Mouse (Mus musculus): ENCODE data around the gene Eef1akmt2. TPM values are rescaled to one million over a fixed set of nuclear protein-coding genes. Genes with fewer than 3 reads are reported as not detected.

Eef1akmt2 gene
- total and polyA plus RNA-seq, 3 experiments = 5.1 to 27.9 (median 19.5) TPM

DNA sequence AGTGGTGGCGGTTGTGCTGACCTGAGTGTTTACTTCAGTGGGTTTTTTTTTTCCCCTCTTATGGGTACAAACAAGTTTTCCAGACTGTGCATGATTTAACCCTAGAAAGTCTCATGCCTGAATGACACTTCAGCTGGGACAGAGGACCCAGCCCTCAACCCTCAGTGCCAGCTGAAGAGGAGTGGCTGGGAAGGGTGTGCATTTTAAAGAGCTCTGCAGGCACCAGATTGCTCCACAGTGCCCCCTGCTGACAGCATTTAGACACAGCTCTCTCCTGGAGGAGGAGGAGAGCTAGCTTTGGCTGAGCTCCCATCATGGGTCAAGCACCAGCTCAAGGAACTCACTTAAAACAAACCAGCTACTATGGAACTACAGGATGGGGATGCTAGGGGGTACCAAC lies 41.6 kb downstream of the Eef1akmt2 start:
- DNase-seq = peak; percentile 93

DNA sequence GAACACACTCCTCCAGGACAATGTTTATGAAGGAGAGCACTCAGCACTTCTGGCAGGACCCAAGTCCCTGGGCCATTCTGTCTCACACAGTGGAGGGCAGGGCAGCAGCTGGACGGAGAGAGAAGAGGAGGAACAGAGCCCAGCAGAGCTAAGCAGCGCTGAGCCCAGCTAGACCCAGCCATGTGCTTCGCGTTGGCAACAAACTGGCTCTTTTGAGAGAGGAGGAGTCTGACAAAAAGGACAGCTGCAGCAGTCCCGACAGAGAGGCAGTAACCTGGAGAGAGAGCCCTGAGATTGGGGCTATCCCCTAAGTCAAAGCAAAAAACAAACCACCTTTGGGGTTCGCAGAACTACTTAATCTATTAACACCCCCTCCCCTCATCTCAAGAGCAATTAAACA lies 42.1 kb downstream of the Eef1akmt2 start:
- peak; percentile 69 for DNase-seq

DNA sequence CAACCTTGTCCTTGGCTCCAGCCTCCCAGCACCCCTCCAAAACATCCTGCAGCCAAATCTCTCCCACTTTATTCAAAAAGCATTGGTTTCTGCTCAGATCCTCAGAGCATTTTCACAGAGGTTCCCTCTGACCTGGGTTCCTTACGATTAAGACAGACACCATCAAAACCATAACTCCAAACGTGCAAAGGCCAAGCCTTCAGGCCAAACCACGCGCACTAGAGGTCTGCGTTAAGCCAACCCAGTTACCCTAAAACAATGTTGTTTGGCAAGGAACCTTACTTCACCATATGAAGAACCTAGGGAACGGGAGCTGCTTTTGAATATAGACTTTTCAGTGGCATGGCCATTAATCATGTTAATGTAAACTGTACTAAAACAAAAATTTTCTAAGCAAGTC lies 42.8 kb downstream of the Eef1akmt2 start:
- no peak for DNase-seq

DNA sequence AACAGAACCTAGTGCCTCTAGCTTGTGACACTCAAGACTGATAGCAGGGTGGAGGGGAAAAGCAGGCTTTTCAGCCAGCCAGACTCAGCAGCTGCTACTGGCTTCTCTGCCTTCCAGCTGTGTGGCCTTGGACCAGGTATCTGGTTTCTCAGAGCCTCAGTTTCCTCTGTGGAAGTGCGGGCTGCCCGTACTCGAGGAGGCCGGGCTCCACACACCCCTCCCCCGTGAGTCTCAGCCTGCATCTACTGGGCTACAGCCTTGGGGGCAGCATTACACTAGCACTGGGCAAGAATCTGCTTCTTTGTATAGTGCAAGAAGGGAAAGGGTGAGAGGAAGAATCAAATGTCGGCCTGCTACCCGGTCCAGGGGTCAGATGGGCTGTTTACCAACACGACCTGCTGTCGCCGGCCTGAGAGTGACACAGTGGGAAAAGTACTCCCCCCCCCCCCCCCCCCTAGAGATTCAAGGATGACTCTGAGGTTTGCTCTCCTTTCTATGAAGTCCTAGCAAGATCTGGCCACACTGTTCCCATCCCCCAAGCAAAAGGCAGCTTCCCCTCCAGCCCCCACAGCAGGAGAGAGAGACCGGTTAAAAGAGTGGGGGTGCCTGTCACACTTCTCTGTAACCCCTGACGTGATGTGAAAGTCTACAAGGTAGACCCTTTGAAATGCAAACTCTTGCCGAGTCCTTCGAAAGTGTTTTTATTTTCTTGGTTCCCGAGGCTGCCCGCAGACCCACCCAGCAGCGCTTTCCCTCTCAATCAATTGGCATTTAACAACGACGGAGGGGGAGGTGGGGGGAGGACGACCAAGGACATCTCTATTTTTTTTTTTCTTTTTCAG lies 43.4 kb downstream of the Eef1akmt2 start:
- peak; percentile 67 for DNase-seq

DNA sequence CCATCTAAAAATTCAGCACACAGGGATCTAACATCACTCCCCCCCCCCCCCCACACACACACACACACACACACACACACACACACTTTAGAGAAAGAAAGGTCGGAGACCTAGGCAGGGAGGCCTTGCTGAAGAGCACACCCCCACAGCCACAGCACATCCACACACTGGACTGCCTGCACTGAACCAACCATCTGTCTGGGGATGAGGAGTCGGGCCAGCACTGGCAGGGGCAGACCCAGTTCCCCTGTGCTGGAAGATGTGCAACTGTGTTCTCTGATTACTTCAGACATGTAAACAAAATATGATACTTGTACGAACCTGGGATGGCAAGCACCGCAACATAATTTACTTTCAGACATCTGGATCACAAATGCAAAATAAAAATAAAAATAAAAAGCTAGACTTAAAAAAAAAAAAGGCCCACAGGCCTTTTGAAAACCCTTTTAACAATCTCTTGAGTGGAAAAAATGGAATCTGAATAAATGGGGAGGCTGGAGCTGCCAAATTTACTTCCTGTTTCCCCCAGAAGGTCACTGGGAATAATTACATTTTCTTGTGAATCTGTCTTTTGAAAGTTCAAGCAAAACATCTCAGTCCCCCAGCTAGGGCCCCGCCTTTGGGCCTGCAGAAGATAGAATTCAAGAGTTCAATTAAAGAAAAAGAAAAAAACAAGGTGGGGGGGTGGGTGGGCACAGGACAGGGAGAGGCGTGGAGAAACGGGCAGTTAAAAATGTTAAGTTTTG lies 44.2 kb downstream of the Eef1akmt2 start:
- DNase-seq = no peak

DNA sequence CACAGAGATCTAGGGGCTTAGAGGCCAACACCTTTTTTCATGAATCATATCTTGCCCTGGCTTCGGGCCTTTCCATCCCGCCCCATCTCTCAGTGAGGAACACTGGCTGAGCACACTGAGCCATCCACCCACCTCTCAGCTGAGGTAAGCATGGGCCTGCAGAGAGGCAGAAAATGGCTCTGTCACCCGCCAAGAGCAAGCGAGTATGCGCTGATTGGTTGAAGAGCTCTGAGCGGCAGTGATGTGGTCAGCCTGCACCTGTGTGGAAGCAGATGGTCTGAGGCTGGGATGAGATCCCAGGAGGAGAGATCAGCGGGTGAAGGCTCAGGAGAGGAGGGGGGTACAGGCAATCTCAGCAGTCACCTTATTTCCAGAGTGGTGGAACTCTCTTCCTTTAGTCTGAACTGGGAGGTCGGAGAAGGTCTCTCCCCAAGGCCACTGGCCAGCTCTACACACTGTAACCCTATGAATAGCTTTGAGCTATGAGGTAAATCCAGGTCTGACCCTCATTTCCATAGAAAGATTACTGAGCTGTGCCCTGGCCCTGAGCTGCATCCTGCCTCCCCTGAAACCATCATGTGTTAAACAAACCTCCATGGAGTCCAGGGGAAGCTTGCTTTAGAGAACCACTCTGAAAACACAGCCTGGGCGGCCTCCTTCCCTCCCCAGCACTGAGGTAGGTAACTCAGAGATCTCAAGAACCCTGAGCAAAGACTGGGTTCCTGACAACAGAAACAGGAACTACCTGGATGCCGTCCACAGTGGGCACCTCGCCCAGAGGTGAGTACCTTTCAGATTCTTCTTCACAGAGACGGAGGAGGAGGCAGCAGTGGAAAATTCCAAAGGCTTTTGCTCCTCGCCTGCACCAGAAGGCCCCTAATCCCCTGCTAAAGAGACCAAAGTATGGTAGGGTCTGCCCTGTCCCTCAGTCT lies 45.3 kb downstream of the Eef1akmt2 start:
- DNase-seq = peak; percentile 57

DNA sequence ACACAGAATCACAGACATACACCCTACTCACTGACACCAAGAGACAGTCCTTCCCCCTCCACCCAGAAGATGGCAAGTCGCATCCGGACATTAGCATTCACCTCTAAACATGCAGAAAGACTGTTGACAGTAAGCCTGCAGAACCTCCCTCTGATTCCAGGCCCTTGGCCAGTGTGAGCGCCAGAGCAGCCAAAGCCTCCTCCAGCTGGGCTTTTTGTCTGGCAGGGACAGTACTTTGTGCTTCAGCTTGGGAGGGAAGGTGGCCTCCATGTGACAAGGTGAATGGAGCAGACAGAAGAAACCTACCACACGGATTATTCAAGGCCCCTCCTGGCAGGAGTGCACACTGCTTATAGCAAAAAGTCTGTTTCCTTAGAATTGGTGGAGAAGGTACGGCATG lies 46.2 kb downstream of the Eef1akmt2 start:
- DNase-seq = no peak

DNA sequence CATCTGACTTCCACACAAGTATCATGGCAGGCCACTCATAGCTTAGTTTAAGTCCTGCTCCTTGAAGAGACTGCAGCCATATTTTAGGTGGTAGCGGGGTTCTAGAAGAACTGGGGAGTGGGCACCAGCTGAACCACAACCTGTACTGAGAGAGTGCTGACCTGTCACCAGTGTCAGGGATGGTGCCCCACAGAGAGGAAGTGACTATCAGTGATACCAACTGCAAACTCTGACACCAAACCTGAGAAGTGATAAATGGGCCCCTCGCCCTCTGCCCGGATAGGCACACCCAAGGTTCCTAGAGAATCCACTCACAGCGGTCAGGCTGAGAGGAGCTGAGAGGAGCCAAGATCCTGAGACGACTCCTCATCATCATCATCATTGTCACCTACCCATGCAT lies 47.5 kb downstream of the Eef1akmt2 start:
- DNase-seq = no peak

DNA sequence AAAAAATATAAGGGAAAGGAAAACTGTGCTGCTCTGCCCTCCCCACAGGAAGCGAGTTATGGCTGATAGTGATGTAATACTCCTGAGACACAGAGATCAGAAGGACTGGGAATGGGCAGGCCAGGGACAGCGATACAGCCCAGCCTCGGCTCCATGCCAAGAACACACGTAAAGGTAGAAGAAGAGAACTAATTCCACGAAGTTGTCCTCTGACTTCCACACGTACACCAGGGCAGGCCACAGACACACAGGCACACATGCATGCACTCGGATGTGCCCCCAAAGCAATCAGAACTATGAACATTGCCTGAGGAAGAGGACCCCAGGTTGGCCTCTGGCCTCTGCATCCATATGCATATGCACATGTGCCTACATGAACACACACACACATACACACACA lies 48.0 kb downstream of the Eef1akmt2 start:
- no peak for DNase-seq

DNA sequence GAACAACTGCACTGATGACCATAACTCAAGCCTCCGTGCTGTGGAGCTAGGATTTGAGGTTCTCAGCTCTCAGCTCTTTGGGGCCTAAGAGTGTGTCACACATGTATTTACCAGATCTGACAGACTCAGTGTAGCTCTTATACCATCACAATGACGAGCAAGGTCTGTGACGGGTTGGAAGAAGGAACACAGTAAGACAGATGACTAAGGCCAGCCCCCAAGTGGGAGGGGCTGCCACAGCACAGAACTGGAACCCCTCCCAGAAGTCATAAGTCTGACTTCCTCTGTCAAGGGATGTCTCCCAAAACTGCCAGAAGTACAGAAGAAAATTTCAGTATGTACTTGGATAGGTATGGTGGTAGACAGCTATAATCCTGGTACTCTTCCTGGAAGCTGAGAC lies 48.5 kb downstream of the Eef1akmt2 start:
- peak; percentile 66 for DNase-seq

DNA sequence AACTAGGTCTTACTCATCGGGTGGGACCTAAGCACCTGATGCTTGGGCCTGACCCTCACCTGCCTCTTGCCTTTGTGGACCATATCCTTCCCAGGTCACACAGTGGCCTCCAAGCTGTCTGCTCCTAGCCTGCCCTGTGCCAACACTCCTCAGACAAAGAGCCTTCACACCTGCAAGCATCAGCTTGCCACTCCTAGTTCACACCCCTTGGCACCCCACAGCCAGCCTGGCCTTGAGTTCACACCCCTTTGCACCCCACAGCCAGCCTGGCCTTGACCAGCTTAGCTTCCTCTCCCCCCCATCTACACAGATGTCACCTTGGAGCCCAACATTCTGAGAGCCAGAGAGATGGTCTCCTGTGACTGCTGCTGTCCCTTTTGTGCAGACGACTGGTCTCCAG lies 49.1 kb downstream of the Eef1akmt2 start:
- DNase-seq = no peak

DNA sequence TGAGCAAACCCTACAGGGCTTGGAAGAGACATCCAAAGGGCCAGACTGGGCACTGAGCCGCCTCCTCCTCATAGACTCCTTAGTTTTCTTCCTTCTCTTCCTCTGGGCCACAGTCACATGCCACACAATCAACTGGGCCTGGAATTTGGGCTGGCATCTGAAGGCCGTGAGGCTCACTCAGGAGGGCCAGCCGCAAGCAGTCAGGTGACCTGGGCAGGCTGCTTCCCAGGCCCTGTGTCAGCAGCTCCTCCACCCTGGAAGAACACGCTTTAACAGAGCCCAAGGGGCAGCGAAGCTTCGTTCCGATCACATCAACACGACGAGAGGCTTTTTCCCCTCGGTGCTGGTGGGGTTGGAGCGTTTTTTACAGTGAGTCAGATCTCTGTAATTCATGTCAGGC lies 49.8 kb downstream of the Eef1akmt2 start:
- peak; percentile 74 for DNase-seq

DNA sequence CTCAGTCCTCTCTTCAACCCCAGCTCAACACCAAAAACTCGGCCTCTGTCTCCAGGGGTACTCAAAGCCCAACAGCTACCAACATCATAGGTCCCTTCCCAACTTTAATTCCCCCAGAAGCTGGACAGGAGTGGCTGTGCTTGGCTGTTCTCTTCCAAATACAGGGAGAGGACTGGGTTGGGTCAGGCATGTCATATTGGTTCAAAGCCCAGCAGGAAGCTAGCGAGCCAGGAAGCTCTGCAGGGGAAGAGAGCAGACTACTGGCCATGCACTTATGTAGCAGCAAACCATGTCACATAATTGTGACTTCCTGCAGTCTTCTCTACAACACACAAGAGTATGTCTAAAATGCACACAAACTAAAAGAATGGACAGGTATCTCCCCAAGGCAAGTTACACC lies 50.4 kb downstream of the Eef1akmt2 start:
- no peak for DNase-seq

DNA sequence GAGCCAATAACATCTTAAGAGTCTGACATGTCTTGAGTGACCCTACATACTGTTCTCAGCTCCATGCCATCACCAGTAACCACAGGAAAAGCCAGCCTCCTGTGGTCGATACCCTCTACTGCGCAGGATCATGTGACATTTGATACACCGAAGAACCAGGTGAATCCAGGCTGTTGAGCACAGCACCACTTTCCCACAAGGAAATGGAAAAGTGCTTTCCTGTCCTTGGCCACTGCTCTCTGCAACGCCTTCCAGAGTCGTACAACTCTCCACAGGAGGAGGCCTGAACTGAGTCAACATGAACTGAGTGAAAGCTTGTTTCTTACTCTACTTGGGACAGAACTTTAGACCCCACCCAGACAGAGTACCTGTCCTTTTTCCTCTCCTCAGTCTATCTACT lies 51.0 kb downstream of the Eef1akmt2 start:
- no peak for DNase-seq

DNA sequence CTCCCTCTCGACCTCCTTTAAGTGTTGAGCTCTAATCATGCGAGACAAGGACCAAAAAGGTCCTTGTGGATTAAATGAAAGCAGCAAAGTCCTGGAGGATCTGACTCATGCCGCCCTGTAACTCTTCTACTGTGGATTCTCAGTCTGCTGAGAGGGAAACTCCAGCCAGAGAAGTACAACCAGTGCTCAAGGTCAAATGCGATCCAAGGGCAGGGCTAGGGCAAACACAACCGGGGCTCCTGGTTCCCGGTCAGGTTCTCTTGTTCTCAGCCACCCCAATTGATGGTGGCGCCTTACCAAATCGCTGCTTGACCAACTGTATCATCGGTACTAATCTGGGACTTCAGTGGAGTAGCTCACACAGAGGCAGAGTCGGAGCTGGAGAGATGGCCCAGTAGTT lies 51.6 kb downstream of the Eef1akmt2 start:
- peak; percentile 75 for DNase-seq

DNA sequence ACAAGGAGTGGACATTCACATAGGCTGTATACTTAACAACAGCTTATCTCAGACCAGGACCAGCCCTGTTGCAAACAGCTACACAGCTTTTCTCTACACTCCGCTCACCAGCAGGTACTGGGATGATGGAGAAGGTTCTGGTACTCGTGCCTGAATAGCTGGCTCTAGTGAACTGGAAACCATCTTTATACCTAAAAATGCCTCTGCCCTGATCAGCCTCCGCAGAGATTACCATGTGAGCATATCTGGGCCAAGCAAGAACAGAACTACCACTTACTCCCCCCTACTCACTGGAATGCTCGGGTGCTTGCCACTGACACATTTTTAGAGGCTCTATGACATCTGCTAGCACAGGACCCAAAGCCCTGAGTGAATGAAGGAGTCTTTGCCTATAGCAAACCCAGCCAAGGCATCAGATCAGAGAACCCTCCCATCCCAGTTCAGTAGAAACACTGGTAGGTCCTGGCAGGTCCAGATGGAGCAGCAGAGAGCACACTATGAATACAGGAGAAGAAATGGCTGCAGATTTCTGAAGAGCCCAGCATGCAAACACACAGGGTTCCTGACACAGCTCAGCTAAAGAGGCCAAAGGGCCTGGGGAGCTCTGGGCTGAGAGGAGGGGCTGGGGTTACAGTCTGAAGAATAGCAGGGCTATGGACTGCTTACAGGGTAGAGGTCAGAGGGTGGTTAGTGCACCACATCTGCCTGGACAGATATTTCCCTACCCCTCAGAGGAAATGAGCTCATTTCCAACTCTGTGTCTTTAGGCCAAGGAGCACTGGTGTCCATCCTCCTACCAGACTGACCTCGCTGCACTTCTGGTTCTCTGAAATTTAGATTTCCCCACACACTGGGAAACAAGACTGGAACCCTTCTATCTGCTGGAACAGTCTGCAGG lies 53.1 kb downstream of the Eef1akmt2 start:
- peak; percentile 26 for DNase-seq

DNA sequence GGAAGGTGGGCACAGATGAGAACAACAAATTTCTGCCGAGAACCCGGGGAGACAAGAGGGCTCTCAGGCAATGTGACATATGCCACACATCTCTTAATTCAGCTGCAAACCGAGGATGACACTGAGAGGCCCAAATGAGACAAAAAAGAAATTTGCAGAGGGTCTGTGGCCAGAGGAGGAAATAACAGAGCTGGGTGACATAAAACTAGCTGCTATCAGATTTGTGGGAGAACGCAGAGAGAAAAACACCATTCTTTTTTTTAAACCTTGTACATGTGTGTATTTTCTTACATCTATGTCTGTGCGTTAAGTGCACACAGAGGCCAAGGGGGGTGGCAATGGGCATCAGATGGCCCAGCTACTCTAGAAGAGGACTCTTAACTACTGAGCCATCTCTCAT lies 57.3 kb downstream of the Eef1akmt2 start:
- DNase-seq = no peak

DNA sequence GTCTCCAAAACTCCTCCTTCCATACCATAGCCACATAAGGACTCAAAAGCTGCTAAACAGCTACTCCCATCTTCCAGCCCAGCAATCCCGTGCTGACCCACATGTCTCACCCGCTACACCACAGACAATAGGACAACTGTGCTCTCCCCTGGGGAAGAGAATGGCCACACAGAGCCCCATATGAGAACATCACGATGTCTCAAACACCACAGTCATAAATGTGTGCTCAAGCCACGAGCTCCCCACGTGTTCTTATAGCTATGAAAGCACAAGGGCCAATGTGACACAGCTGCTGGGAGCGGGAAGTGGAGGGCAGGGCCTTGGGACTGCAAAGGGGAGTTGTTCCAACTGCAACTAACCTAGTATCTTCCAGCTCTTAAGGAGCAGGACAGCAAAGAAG lies 59.0 kb downstream of the Eef1akmt2 start:
- no peak for DNase-seq

DNA sequence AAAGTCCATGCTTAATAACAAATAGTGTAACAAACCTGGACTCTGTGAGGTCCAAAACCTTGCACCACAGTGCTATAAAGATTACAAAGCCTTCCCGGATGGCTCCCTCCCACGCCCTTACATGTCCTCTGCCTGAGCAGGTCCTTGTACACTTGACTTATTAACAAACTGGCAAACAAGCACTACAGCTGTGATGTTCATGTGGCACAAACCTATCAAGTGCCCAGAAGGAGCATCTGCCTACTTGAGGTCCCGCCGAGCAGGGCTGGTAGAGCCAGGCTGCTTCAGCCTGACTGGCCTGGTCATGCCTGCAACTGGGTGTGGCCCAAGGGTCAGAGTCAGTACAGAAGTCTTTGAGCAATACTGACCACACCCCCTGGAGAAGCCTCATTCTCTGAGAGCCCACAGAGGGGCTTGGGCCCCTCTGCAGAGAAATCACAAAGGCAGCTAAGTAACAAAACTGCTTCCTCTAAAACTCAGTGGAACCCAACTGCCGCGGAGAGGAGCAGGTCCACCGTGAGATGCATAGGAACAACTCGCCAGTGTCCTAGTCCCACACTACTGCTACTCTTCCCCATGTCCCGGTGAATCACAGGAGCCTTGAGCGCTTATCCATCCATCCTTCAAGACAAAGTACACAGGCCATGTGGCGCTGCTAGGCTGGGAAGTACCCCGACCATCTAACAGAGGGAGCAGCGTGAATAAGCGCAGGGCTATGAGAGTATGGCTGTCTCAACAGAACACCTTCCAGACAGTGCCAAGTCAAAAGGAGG lies 61.8 kb downstream of the Eef1akmt2 start:
- no peak for DNase-seq

DNA sequence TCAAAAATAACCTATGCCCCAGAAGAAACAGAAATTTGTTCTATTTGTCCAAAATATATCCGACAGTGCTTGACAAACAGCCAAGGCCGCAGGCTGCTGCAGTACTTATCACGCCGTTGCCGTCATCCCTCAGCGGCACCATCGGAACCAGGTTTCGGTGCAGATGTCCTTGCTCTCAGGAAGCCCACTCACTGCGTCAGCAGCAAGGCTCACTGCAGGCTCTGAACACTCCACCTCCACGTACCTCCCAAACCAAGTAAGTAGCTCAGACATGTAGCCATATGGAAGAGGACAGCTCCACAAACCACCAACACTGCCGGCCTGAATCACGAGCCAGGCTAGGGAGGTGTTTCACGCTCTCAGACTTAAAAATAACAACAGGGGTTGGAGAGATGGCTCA lies 63.6 kb downstream of the Eef1akmt2 start:
- DNase-seq = peak; percentile 76

Measured in adrenal gland, adult 2 months (tissue).